Mouse (Mus musculus): ENCODE data around the gene Chrm5. TPM values are rescaled to one million over a fixed set of nuclear protein-coding genes. Genes with fewer than 3 reads are reported as not detected.

The Chrm5 gene
- total and polyA plus RNA-seq, 3 experiments: not detected

GRCm38 (mm10) chr2:112445511-112445910, 35.1 kb downstream of the Chrm5 start:
- Histone ChIP-seq H3K9me3 (replicated peaks; ENCODE audit: insufficient read depth, low read length) (no peaks in the 10 kb centered on the region), H3K4me1 (ENCODE audit: control insufficient read depth in 1 of 2, insufficient read depth in 2 of 2, low read length in 2 of 2) (peaks cover 9 to 16% of the 10 kb centered on the region in 2 experiments), H3K9ac (ENCODE audit: control insufficient read depth, low read depth, low read length, poor library complexity, severe bottlenecking) (no peak overlapping the region), H3K79me2 (ENCODE audit: control insufficient read depth, insufficient read depth, low read length, poor library complexity) (no peaks in the 10 kb centered on the region), H3K36me3 (ENCODE audit: control insufficient read depth in 1 of 2, insufficient read depth in 2 of 2, low read length in 2 of 2) (peaks cover 0 to 18% of the 10 kb centered on the region in 2 experiments; a peak in 2 of 4 replicates), H3K27me3 (ENCODE audit: control insufficient read depth in 1 of 2, insufficient read depth in 2 of 2, low read length in 2 of 2) (no peaks in the 10 kb centered on the region), H3K4me3 (ENCODE audit: control insufficient read depth in 1 of 2, insufficient read depth in 1 of 2, low read depth in 2 of 2, low read length in 2 of 2) (no peak overlapping the region), H3K27ac (ENCODE audit: control insufficient read depth, low read depth, low read length) (no peak overlapping the region)
- no peak for DNase-seq (ENCODE audit: low read depth, low spot score)
- no peak for TF ChIP-seq NELFE (IDR thresholded peaks at IDR 0.05; ENCODE audit: low read depth, low read length)
- TF ChIP-seq UBTF (IDR thresholded peaks at IDR 0.05; ENCODE audit: borderline replicate concordance, insufficient read depth, low read depth, low read length): no peak
- no peak for TF ChIP-seq HCFC1 (IDR thresholded peaks at IDR 0.05; ENCODE audit: low read depth, low read length)

GRCm38 (mm10) chr2:112443491-112443890, 37.1 kb downstream of the Chrm5 start:
- DNase-seq (ENCODE audit: low read depth, low spot score): no peak
- Histone ChIP-seq H3K4me3 (ENCODE audit: control insufficient read depth in 1 of 2, insufficient read depth in 1 of 2, low read depth in 2 of 2, low read length in 2 of 2) (no peak overlapping the region), H3K27me3 (ENCODE audit: control insufficient read depth in 1 of 2, insufficient read depth in 2 of 2, low read length in 2 of 2) (no peaks in the 10 kb centered on the region), H3K4me1 (ENCODE audit: control insufficient read depth in 1 of 2, insufficient read depth in 2 of 2, low read length in 2 of 2) (peaks cover 3% of the 10 kb centered on the region in 2 experiments), H3K9ac (ENCODE audit: control insufficient read depth, low read depth, low read length, poor library complexity, severe bottlenecking) (no peak overlapping the region), H3K9me3 (replicated peaks; ENCODE audit: insufficient read depth, low read length) (no peaks in the 10 kb centered on the region), H3K36me3 (ENCODE audit: control insufficient read depth in 1 of 2, insufficient read depth in 2 of 2, low read length in 2 of 2) (peaks cover 0 to 7% of the 10 kb centered on the region in 2 experiments; a peak in 2 of 4 replicates), H3K27ac (ENCODE audit: control insufficient read depth, low read depth, low read length) (no peak overlapping the region), H3K79me2 (ENCODE audit: control insufficient read depth, insufficient read depth, low read length, poor library complexity) (no peaks in the 10 kb centered on the region)
- no peak for TF ChIP-seq KAT2A (conservative IDR thresholded peaks at IDR 0.05; ENCODE audit: low read depth, low read length)
- no peak for TF ChIP-seq ZC3H11A (IDR thresholded peaks at IDR 0.05; ENCODE audit: low read depth, low read length)
- TF ChIP-seq CHD1 (IDR thresholded peaks at IDR 0.05; ENCODE audit: low read depth, low read length): no peak
- TF ChIP-seq CTCF (IDR thresholded peaks at IDR 0.05 in 2 of 3, conservative IDR thresholded peaks at IDR 0.05 in 1 of 3; ENCODE audit: control insufficient read depth in 1 of 3, insufficient read depth in 1 of 3, low read depth in 2 of 3, low read length in 3 of 3, poor library complexity in 1 of 3, severe bottlenecking in 1 of 3): no peak
- TF ChIP-seq TBP (IDR thresholded peaks at IDR 0.05; ENCODE audit: low read depth, low read length): no peak
- no peak for TF ChIP-seq MYB (IDR thresholded peaks at IDR 0.05; ENCODE audit: low read depth, low read length)
- no peak for TF ChIP-seq MAX (IDR thresholded peaks at IDR 0.05; ENCODE audit: low read length)
- TF ChIP-seq POLR2AphosphoS5 (IDR thresholded peaks at IDR 0.05; ENCODE audit: borderline replicate concordance, low read depth, low read length): no peak

- TF ChIP-seq MEF2A (IDR thresholded peaks at IDR 0.05; ENCODE audit: extremely low read depth, insufficient replicate concordance, low read depth, low read length, poor library complexity, severe bottlenecking) (no peak), E2F4 (IDR thresholded peaks at IDR 0.05; ENCODE audit: borderline replicate concordance, low read depth, low read length) (no peak), MAZ (IDR thresholded peaks at IDR 0.05; ENCODE audit: low read depth, low read length) (no peak), CHD1 (IDR thresholded peaks at IDR 0.05; ENCODE audit: low read depth, low read length) (no peak), POLR2AphosphoS2 (IDR thresholded peaks at IDR 0.05; ENCODE audit: low read length) (no peak), SIN3A (IDR thresholded peaks at IDR 0.05; ENCODE audit: low read length) (no peak), MAX (IDR thresholded peaks at IDR 0.05; ENCODE audit: low read length) (no peak), ETS1 (IDR thresholded peaks at IDR 0.05; ENCODE audit: low read depth, low read length) (no peak), RAD21 (IDR thresholded peaks at IDR 0.05; ENCODE audit: low read depth, low read length) (no peak), USF2 (IDR thresholded peaks at IDR 0.05; ENCODE audit: borderline replicate concordance in 1 of 2, insufficient read depth in 1 of 2, low read depth in 1 of 2, low read length in 2 of 2) (no peak), MYB (IDR thresholded peaks at IDR 0.05; ENCODE audit: low read depth, low read length) (no peak), SMC3 (IDR thresholded peaks at IDR 0.05; ENCODE audit: low read depth, low read length) (no peak), NELFE (IDR thresholded peaks at IDR 0.05; ENCODE audit: low read depth, low read length) (no peak), CHD2 (IDR thresholded peaks at IDR 0.05; ENCODE audit: low read length) (no peak), POLR2A (IDR thresholded peaks at IDR 0.05; ENCODE audit: control insufficient read depth in 1 of 2, insufficient read depth in 1 of 2, low read depth in 1 of 2, low read length in 2 of 2, poor library complexity in 1 of 2) (no peak), ELF1 (IDR thresholded peaks at IDR 0.05; ENCODE audit: low read depth, low read length) (no peak), MXI1 (IDR thresholded peaks at IDR 0.05; ENCODE audit: low read depth, low read length) (no peak), RCOR1 (IDR thresholded peaks at IDR 0.05; ENCODE audit: low read depth, low read length) (no peak), TBP (IDR thresholded peaks at IDR 0.05; ENCODE audit: low read depth, low read length) (no peak), BHLHE40 (IDR thresholded peaks at IDR 0.05; ENCODE audit: borderline replicate concordance, low read depth, low read length) (no peak)
- DNase-seq (ENCODE audit: low read depth, low spot score): no peak
- H3K4me3 ChIP-seq (ENCODE audit: control insufficient read depth in 1 of 2, insufficient read depth in 1 of 2, low read depth in 2 of 2, low read length in 2 of 2): no peak overlapping the region
- no peak overlapping the region for H3K27ac ChIP-seq (ENCODE audit: control insufficient read depth, low read depth, low read length)
- no peaks in the 10 kb centered on the region for H3K79me2 ChIP-seq (ENCODE audit: control insufficient read depth, insufficient read depth, low read length, poor library complexity)
- no peaks in the 10 kb centered on the region for H3K27me3 ChIP-seq (ENCODE audit: control insufficient read depth in 1 of 2, insufficient read depth in 2 of 2, low read length in 2 of 2)
- no peaks in the 10 kb centered on the region for H3K9me3 ChIP-seq (replicated peaks; ENCODE audit: insufficient read depth, low read length)
- H3K36me3 ChIP-seq (ENCODE audit: control insufficient read depth in 1 of 2, insufficient read depth in 2 of 2, low read length in 2 of 2): peaks cover 0 to 25% of the 10 kb centered on the region in 2 experiments; a peak in 2 of 4 replicates
- H3K4me1 ChIP-seq (ENCODE audit: control insufficient read depth in 1 of 2, insufficient read depth in 2 of 2, low read length in 2 of 2): peaks cover 12 to 24% of the 10 kb centered on the region in 2 experiments
- no peak overlapping the region for H3K9ac ChIP-seq (ENCODE audit: control insufficient read depth, low read depth, low read length, poor library complexity, severe bottlenecking)
Observed at GRCm38 (mm10) chr2:112437589-112437988, 43.0 kb downstream of the Chrm5 start.
